Mouse (Mus musculus): ENCODE results near the gene Ttc41. TPM values are rescaled to one million over a fixed set of nuclear protein-coding genes. Genes with fewer than 3 reads are reported as not detected.

The Ttc41 gene
- total and polyA plus RNA-seq, 3 experiments, result 0.10 to 6.5 (median 1.9) TPM

GRCm38 (mm10) chr10:86814292-86815131 is 108.9 kb downstream of the Ttc41 start:
- Histone ChIP-seq H3K4me3 (ENCODE audit: low read depth, low read length) (no peak overlapping the region), H3K36me3 (replicated peaks) (peaks cover 94% of the 10 kb centered on the region), H3K4me1 (ENCODE audit: insufficient read depth, low read depth, low read length) (peaks cover 13% of the 10 kb centered on the region), H3K9me3 (replicated peaks) (no peaks in the 10 kb centered on the region), H3K27me3 (ENCODE audit: insufficient read depth, low read length) (no peaks in the 10 kb centered on the region)
- DNase-seq (ENCODE audit: low spot score) (no peak), ATAC-seq (ENCODE audit: extremely low read depth, insufficient number of reproducible peaks, low FRiP score, poor library complexity, severe bottlenecking) (no peak)
- TF ChIP-seq GATA2 (IDR thresholded peaks at IDR 0.05; ENCODE audit: borderline replicate concordance, low read depth, low read length) (no peak), POLR2AphosphoS5 (IDR thresholded peaks at IDR 0.05; ENCODE audit: insufficient replicate concordance, low read depth, low read length) (no peak), CTCF (IDR thresholded peaks at IDR 0.05; ENCODE audit: low read depth, low read length) (no peak), GATA1 (IDR thresholded peaks at IDR 0.05; ENCODE audit: borderline replicate concordance, low read length) (no peak), TAL1 (conservative IDR thresholded peaks at IDR 0.05; ENCODE audit: low read depth, low read length) (no peak)

- no peak for ATAC-seq (ENCODE audit: extremely low read depth, insufficient number of reproducible peaks, low FRiP score, poor library complexity, severe bottlenecking)
- peaks cover 13% of the 10 kb centered on the region for H3K4me1 ChIP-seq (ENCODE audit: insufficient read depth, low read depth, low read length)
- no peaks in the 10 kb centered on the region for H3K27me3 ChIP-seq (ENCODE audit: insufficient read depth, low read length)
- H3K9me3 ChIP-seq (replicated peaks), result no peaks in the 10 kb centered on the region
- peaks cover 94% of the 10 kb centered on the region for H3K36me3 ChIP-seq (replicated peaks)
- TF ChIP-seq GATA2 (IDR thresholded peaks at IDR 0.05; ENCODE audit: borderline replicate concordance, low read depth, low read length), result no peak
- TF ChIP-seq TAL1 (conservative IDR thresholded peaks at IDR 0.05; ENCODE audit: low read depth, low read length), result no peak
- TF ChIP-seq POLR2AphosphoS5 (IDR thresholded peaks at IDR 0.05; ENCODE audit: insufficient replicate concordance, low read depth, low read length), result no peak
- TF ChIP-seq GATA1 (IDR thresholded peaks at IDR 0.05; ENCODE audit: borderline replicate concordance, low read length), result no peak
- H3K4me3 ChIP-seq (ENCODE audit: low read depth, low read length), result no peak overlapping the region
- DNase-seq (ENCODE audit: low spot score), result no peak
Measured at GRCm38 (mm10) chr10:86815133-86815532, 109.5 kb downstream of the Ttc41 start.

- DNase-seq (ENCODE audit: low spot score) (no peak), ATAC-seq (ENCODE audit: extremely low read depth, insufficient number of reproducible peaks, low FRiP score, poor library complexity, severe bottlenecking) (no peak)
- Histone ChIP-seq H3K36me3 (replicated peaks) (peaks cover 94% of the 10 kb centered on the region), H3K4me3 (ENCODE audit: low read depth, low read length) (no peak overlapping the region), H3K9me3 (replicated peaks) (no peaks in the 10 kb centered on the region), H3K4me1 (ENCODE audit: insufficient read depth, low read depth, low read length) (peaks cover 13% of the 10 kb centered on the region), H3K27me3 (ENCODE audit: insufficient read depth, low read length) (no peaks in the 10 kb centered on the region)
- no peak for TF ChIP-seq CTCF (IDR thresholded peaks at IDR 0.05; ENCODE audit: low read depth, low read length)
- TF ChIP-seq POLR2AphosphoS5 (IDR thresholded peaks at IDR 0.05; ENCODE audit: insufficient replicate concordance, low read depth, low read length), result no peak
- TF ChIP-seq GATA1 (IDR thresholded peaks at IDR 0.05; ENCODE audit: borderline replicate concordance, low read length), result no peak
- no peak for TF ChIP-seq TAL1 (conservative IDR thresholded peaks at IDR 0.05; ENCODE audit: low read depth, low read length)
- no peak for TF ChIP-seq GATA2 (IDR thresholded peaks at IDR 0.05; ENCODE audit: borderline replicate concordance, low read depth, low read length)
Measured at GRCm38 (mm10) chr10:86819649-86820165, 114.1 kb downstream of the Ttc41 start.

GRCm38 (mm10) chr10:86821014-86821413 is 115.4 kb downstream of the Ttc41 start:
- no peaks in the 10 kb centered on the region for H3K27me3 ChIP-seq (ENCODE audit: insufficient read depth, low read length)
- peaks cover 94% of the 10 kb centered on the region for H3K36me3 ChIP-seq (replicated peaks)
- DNase-seq (ENCODE audit: low spot score), result no peak
- H3K4me3 ChIP-seq (ENCODE audit: low read depth, low read length), result no peak overlapping the region
- TF ChIP-seq CTCF (IDR thresholded peaks at IDR 0.05; ENCODE audit: low read depth, low read length), result no peak
- TF ChIP-seq TAL1 (conservative IDR thresholded peaks at IDR 0.05; ENCODE audit: low read depth, low read length), result no peak
- TF ChIP-seq GATA1 (IDR thresholded peaks at IDR 0.05; ENCODE audit: borderline replicate concordance, low read length), result no peak
- no peak for TF ChIP-seq GATA2 (IDR thresholded peaks at IDR 0.05; ENCODE audit: borderline replicate concordance, low read depth, low read length)
- no peak for TF ChIP-seq POLR2AphosphoS5 (IDR thresholded peaks at IDR 0.05; ENCODE audit: insufficient replicate concordance, low read depth, low read length)
- peaks cover 9% of the 10 kb centered on the region for H3K4me1 ChIP-seq (ENCODE audit: insufficient read depth, low read depth, low read length)
- ATAC-seq (ENCODE audit: extremely low read depth, insufficient number of reproducible peaks, low FRiP score, poor library complexity, severe bottlenecking), result no peak
- H3K9me3 ChIP-seq (replicated peaks), result no peaks in the 10 kb centered on the region

- TF ChIP-seq GATA2 (IDR thresholded peaks at IDR 0.05; ENCODE audit: borderline replicate concordance, low read depth, low read length), result no peak
- TF ChIP-seq CTCF (IDR thresholded peaks at IDR 0.05; ENCODE audit: low read depth, low read length), result no peak
- no peak for TF ChIP-seq GATA1 (IDR thresholded peaks at IDR 0.05; ENCODE audit: borderline replicate concordance, low read length)
- TF ChIP-seq TAL1 (conservative IDR thresholded peaks at IDR 0.05; ENCODE audit: low read depth, low read length), result no peak
- TF ChIP-seq POLR2AphosphoS5 (IDR thresholded peaks at IDR 0.05; ENCODE audit: insufficient replicate concordance, low read depth, low read length), result no peak
- Histone ChIP-seq H3K9me3 (replicated peaks) (peaks cover 2% of the 10 kb centered on the region; the same call in 1 of the 2 replicates), H3K36me3 (replicated peaks) (peaks cover 99% of the 10 kb centered on the region), H3K4me1 (ENCODE audit: insufficient read depth, low read depth, low read length) (no peaks in the 10 kb centered on the region), H3K4me3 (ENCODE audit: low read depth, low read length) (no peak overlapping the region), H3K27me3 (ENCODE audit: insufficient read depth, low read length) (no peaks in the 10 kb centered on the region)
- DNase-seq (ENCODE audit: low spot score), result no peak
- ATAC-seq (ENCODE audit: extremely low read depth, insufficient number of reproducible peaks, low FRiP score, poor library complexity, severe bottlenecking), result no peak
Measured at GRCm38 (mm10) chr10:86824093-86824492, 118.5 kb downstream of the Ttc41 start.

- TF ChIP-seq GATA1 (IDR thresholded peaks at IDR 0.05; ENCODE audit: borderline replicate concordance, low read length), result no peak
- no peak for TF ChIP-seq CTCF (IDR thresholded peaks at IDR 0.05; ENCODE audit: low read depth, low read length)
- TF ChIP-seq GATA2 (IDR thresholded peaks at IDR 0.05; ENCODE audit: borderline replicate concordance, low read depth, low read length), result no peak
- no peak for TF ChIP-seq POLR2AphosphoS5 (IDR thresholded peaks at IDR 0.05; ENCODE audit: insufficient replicate concordance, low read depth, low read length)
- TF ChIP-seq TAL1 (conservative IDR thresholded peaks at IDR 0.05; ENCODE audit: low read depth, low read length), result no peak
- H3K27me3 ChIP-seq (ENCODE audit: insufficient read depth, low read length), result no peaks in the 10 kb centered on the region
- H3K36me3 ChIP-seq (replicated peaks), result peaks cover 99% of the 10 kb centered on the region
Measured at GRCm38 (mm10) chr10:86824871-86825270, 119.3 kb downstream of the Ttc41 start.

More at GRCm38 (mm10) chr10:86824871-86825270, 119.3 kb downstream of the Ttc41 start:
- Histone ChIP-seq H3K4me1 (ENCODE audit: insufficient read depth, low read depth, low read length) (peaks cover 5% of the 10 kb centered on the region), H3K9me3 (replicated peaks) (peaks cover 2% of the 10 kb centered on the region; the same call in 1 of the 2 replicates), H3K4me3 (ENCODE audit: low read depth, low read length) (no peak overlapping the region)
- no peak for DNase-seq (ENCODE audit: low spot score)
- ATAC-seq (ENCODE audit: extremely low read depth, insufficient number of reproducible peaks, low FRiP score, poor library complexity, severe bottlenecking), result no peak
